Mouse (Mus musculus): ENCODE measurements around the gene Tekt3.

- no peak for TF ChIP-seq CTCF (IDR thresholded peaks at IDR 0.05; ENCODE audit: extremely low read depth, insufficient read depth, low read length)
- TF ChIP-seq POLR2A (IDR thresholded peaks at IDR 0.05; ENCODE audit: extremely low read depth, insufficient read depth, low read length), result no peak
These were observed 41.8 kb downstream of the Tekt3 start for GRCm38 (mm10) chr11:63103256-63103655.
